Mouse (Mus musculus) liver, adult (tissue): ENCODE results near the gene Slc6a11.

Source experiments
- GATA4 ChIP-seq: IDR thresholded peaks from 2 replicates; pipeline ENCODE4 v1.6.1; 2014; ENCODE audit warnings: mild to moderate bottlenecking, low read length; ENCODE audit not compliant: insufficient replicate concordance

The Slc6a11 gene

DNA sequence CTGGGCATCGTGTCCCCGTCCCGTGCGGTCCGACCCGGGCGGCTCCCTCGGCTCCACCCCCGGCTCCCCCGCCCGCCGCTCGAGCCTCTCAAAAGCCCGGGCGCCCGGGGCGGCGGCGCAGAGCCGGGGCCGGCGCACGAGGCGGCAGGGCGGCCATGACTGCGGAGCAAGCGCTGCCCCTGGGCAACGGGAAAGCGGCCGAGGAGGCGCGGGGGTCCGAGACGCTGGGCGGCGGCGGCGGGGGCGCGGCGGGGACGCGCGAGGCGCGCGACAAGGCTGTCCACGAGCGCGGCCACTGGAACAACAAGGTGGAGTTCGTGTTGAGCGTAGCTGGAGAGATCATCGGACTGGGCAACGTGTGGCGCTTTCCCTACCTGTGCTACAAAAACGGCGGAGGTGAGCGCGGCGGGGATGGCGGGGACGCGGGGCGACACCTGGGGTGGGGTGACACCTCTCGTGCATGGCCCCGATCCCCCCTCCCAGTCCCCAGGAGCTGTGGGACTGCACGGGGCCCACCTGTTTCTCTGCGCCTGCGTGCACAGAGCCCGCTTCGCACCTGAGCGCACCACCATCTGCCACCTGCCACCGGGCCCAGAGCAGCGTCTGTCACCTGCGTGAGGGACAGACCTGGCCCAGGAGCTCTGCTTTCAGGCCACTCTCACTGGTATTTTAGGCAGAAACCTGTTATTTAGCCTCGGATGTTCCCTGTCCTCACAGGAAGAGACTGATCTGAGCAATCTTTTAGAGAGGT, at the start of gene Slc6a11:
Gene Slc6a11, plus strand, starts transcription at position 120 of the 751 bp plus-strand sequence.
- TF ChIP-seq GATA4: no peak

GRCm38 (mm10) chr6:114087106-114087505, 43.9 kb upstream of the Slc6a11 start:
- no peak for TF ChIP-seq GATA4

- TF ChIP-seq GATA4: no peak
These were observed 41.4 kb upstream of the Slc6a11 start for GRCm38 (mm10) chr6:114089626-114090025.

- TF ChIP-seq GATA4: no peak
These were observed 38.8 kb upstream of the Slc6a11 start for GRCm38 (mm10) chr6:114092216-114092615.

GRCm38 (mm10) chr6:114094251-114094650, 36.8 kb upstream of the Slc6a11 start:
- TF ChIP-seq GATA4: no peak

DNA sequence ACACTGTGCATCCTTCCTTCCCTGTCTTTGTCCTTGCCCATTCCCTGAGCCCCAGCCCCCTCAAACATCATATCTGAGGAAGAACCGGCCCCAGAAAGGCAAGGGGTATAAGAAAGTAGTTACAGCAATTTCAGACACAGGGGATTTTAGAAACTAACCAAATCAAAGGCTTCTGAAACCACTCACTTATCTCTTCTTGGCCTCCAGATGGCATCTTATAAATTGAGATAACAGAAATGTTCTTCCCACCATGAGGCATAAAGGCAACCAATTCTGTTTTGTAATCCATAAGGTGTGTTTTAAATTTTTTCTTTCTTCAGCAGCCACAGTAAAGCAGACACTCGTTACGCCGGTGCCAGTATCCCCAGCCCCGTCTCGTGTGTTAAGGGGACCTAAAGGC, 34.5 kb upstream of the Slc6a11 start:
- TF ChIP-seq GATA4: no peak

- no peak for TF ChIP-seq GATA4
These were observed 29.1 kb upstream of the Slc6a11 start for GRCm38 (mm10) chr6:114101923-114102322.

DNA sequence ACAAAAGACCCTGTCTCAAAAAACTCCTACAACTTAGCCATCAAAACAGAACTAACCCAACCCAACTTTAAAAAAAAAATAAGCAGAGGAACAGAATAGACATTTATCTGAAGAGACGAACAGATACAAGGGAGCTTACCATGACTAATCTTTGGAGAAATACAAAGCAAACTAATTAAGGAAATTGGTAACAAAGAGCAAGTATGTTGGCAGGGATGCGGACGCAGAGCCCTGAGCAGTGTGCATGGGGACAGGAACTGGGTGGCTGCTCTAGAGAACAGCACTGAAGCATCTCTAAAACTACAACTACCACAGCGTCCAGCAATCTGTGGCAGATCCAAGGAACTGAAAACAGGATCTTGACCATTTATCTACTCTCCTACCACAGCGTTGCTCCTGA, 11.5 kb upstream of the Slc6a11 start:
- no peak for TF ChIP-seq GATA4

GRCm38 (mm10) chr6:114125530-114125929, 5.5 kb upstream of the Slc6a11 start:
- TF ChIP-seq GATA4: no peak

DNA sequence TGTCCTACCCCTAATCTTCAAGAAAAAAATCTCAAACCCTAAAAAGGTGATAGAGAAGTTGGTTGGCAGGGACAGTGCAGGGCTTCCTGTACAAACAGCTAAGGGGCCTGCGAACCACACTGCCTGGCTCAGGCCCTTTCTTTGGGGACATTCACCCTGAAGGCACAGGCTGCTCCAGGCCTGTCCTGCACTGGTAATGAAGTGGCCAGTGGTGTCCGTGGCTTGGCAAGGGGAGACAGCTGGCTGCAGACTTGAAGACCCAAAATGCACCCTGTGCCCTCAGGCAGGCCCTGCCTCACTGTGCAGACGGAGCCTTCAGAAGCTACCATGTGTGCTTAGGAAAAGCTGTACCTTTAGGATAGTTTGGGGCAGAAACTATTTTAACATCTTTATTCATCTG, 1.4 kb downstream of the Slc6a11 start:
- no peak for TF ChIP-seq GATA4

- no peak for TF ChIP-seq GATA4
These were observed 1.9 kb downstream of the Slc6a11 start for GRCm38 (mm10) chr6:114132916-114133315.

- TF ChIP-seq GATA4: no peak
These were observed 7.9 kb downstream of the Slc6a11 start for GRCm38 (mm10) chr6:114138970-114139369.

- no peak for TF ChIP-seq GATA4
These were observed 10.4 kb downstream of the Slc6a11 start for GRCm38 (mm10) chr6:114141481-114141880.

- TF ChIP-seq GATA4: no peak
These were observed 11.4 kb downstream of the Slc6a11 start for GRCm38 (mm10) chr6:114142480-114142879.

GRCm38 (mm10) chr6:114143544-114143943, 12.5 kb downstream of the Slc6a11 start:
- no peak for TF ChIP-seq GATA4

GRCm38 (mm10) chr6:114144447-114145105, 13.5 kb downstream of the Slc6a11 start:
- no peak for TF ChIP-seq GATA4
